In genomic region chr12:69814272-69814671, GRCm38 (mm10) we compare ENCODE assay signal across 8 mouse cellular contexts. TPM values are rescaled to one million over a fixed set of nuclear protein-coding genes. Genes with fewer than 3 reads are reported as not detected.
DNase-seq lines count a peak whose midpoint lies in the region; ATAC-seq lines count a peak whose summit lies in the region.

No protein-coding gene starts in this region.

- intact Hi-C loops in heart, postnatal 25 days (cut with DNase I): no loop called here

- DNase-seq in frontal cortex, postnatal 25 days (ENCODE audit: low spot score in 2 of 2): no peak
- DNase-seq in urinary bladder, postnatal 36 days (ENCODE audit: low spot score in 2 of 2): peak; percentile 31 to 35
- no peak for DNase-seq in urinary bladder, postnatal 25 days (ENCODE audit: low spot score)
- DNase-seq in heart, postnatal 25 days (ENCODE audit: low spot score): peak; percentile 32
- peak; percentile 40 for DNase-seq in skeletal muscle tissue, adult 2 months (ENCODE audit: low read depth, low spot score)
- DNase-seq in spleen, postnatal 4 days (ENCODE audit: low spot score in 2 of 2): no peak
- DNase-seq in spleen, adult 12 weeks (ENCODE audit: low spot score): no peak

- ATAC-seq in frontal cortex, adult (ENCODE audit: low TSS enrichment): peak; percentile 41

RNA-seq across cellular contexts. Expression of gene Cdkl1, which starts 23.2 kb away (rescaled TPM):
- 1 to 10 TPM; 4.9 to 5.9 TPM for total RNA-seq in heart, postnatal 25 days (2021)

Comparison
In these comparisons a context has a peak if more than half of its experiments do, and no peak if none do; other contexts are left out.
1. DNase-seq: peak in urinary bladder, postnatal 36 days (2 of 2), heart, postnatal 25 days (single experiment) and skeletal muscle tissue, adult 2 months (single experiment); none in frontal cortex, postnatal 25 days (0 of 2), urinary bladder, postnatal 25 days (single experiment), spleen, postnatal 4 days (0 of 2) and spleen, adult 12 weeks (single experiment).